Mouse (Mus musculus): ENCODE measurements around the gene Smap2.

Smap2 gene

GRCm38 (mm10) chr4:120974711-120975427 lies 42.2 kb downstream of the Smap2 start:
- peak; percentile 77 for DNase-seq (ENCODE audit: low read depth, low spot score)

GRCm38 (mm10) chr4:120971842-120972241 lies 45.2 kb downstream of the Smap2 start:
- no peak for DNase-seq (ENCODE audit: low read depth, low spot score)

GRCm38 (mm10) chr4:120969382-120970146 lies 47.5 kb downstream of the Smap2 start:
- no peak for DNase-seq (ENCODE audit: low read depth, low spot score)

- DNase-seq (ENCODE audit: low read depth, low spot score), result no peak
These were observed 48.6 kb downstream of the Smap2 start for GRCm38 (mm10) chr4:120968486-120968885.

GRCm38 (mm10) chr4:120955586-120955985 lies 61.5 kb downstream of the Smap2 start:
- no peak for DNase-seq (ENCODE audit: low read depth, low spot score)

- no peak for DNase-seq (ENCODE audit: low read depth, low spot score)
These were observed 63.4 kb downstream of the Smap2 start for GRCm38 (mm10) chr4:120953667-120954066.

- DNase-seq (ENCODE audit: low read depth, low spot score), result no peak
These were observed 64.0 kb downstream of the Smap2 start for GRCm38 (mm10) chr4:120953038-120953437.

- peak; percentile 17 for DNase-seq (ENCODE audit: low read depth, low spot score)
These were observed 64.9 kb downstream of the Smap2 start for GRCm38 (mm10) chr4:120952163-120952562.

- DNase-seq (ENCODE audit: low read depth, low spot score), result peak; percentile 95
These were observed 65.5 kb downstream of the Smap2 start, which contains the start of gene Zfp69 for GRCm38 (mm10) chr4:120951428-120951973. Zfp69 (minus strand) TSS chr4:120951699.

GRCm38 (mm10) chr4:120950763-120951427 lies 66.2 kb downstream of the Smap2 start:
- no peak for DNase-seq (ENCODE audit: low read depth, low spot score)

GRCm38 (mm10) chr4:120948938-120949337 lies 68.1 kb downstream of the Smap2 start:
- DNase-seq (ENCODE audit: low read depth, low spot score), result no peak

GRCm38 (mm10) chr4:120935006-120935405 lies 82.0 kb downstream of the Smap2 start:
- DNase-seq (ENCODE audit: low read depth, low spot score), result no peak

GRCm38 (mm10) chr4:120930736-120931135 lies 86.3 kb downstream of the Smap2 start:
- no peak for DNase-seq (ENCODE audit: low read depth, low spot score)

GRCm38 (mm10) chr4:120928686-120929085 lies 88.4 kb downstream of the Smap2 start:
- DNase-seq (ENCODE audit: low read depth, low spot score), result no peak

GRCm38 (mm10) chr4:120925386-120925785 lies 91.7 kb downstream of the Smap2 start:
- peak; percentile 69 for DNase-seq (ENCODE audit: low read depth, low spot score)

- DNase-seq (ENCODE audit: low read depth, low spot score), result peak; percentile 95
These were observed 92.3 kb downstream of the Smap2 start, which contains the start of gene Exo5 for GRCm38 (mm10) chr4:120924554-120925299. Exo5 (minus strand) TSS chr4:120925017.

GRCm38 (mm10) chr4:120921461-120921860 lies 95.6 kb downstream of the Smap2 start:
- no peak for DNase-seq (ENCODE audit: low read depth, low spot score)
